Mouse (Mus musculus) liver, embryonic 16.5 days (tissue): ENCODE measurements around the gene Bach1. TPM values are rescaled to one million over a fixed set of nuclear protein-coding genes. Genes with fewer than 3 reads are reported as not detected.
A peak's percentile ranks its signal among the peaks of the same experiment; 100 is the strongest.

Experiments
- ATAC-seq: fragments of 200-750 bp; cut with Nextera tagmentation; 2 replicates; pipeline ENCODE4 v1.8.0; 2017; ENCODE audit warnings: low read depth, mild to moderate bottlenecking, moderate number of reproducible peaks, moderate library complexity
- H3K27ac ChIP-seq: fragments of 300-500 bp; sonication (generic); 2 replicates; pipeline ENCODE4 v1.5.1; 2014; ENCODE audit warnings: mild to moderate bottlenecking, low read length
- H3K27me3 ChIP-seq: fragments of 300-500 bp; sonication (generic); 2 replicates; pipeline ENCODE4 v1.6.1; 2014; ENCODE audit warnings: low read depth, low read length, mixed read lengths; ENCODE audit not compliant: control insufficient read depth, insufficient read depth
- H3K36me3 ChIP-seq: fragments of 300-500 bp; sonication (generic); 2 replicates; pipeline ENCODE4 v1.6.1; 2014; ENCODE audit warnings: mild to moderate bottlenecking; ENCODE audit not compliant: control insufficient read depth, insufficient read depth
- H3K4me1 ChIP-seq: fragments of 300-500 bp; sonication (generic); 2 replicates; pipeline ENCODE4 v1.6.1; 2014; ENCODE audit warnings: low read depth, low read length, mixed read lengths; ENCODE audit not compliant: control insufficient read depth
- H3K4me2 ChIP-seq: fragments of 300-500 bp; sonication (generic); 2 replicates; pipeline ENCODE4 v1.6.1; 2014; ENCODE audit warnings: low read depth, low read length, mixed read lengths
- H3K4me3 ChIP-seq: fragments of 300-500 bp; sonication (generic); 2 replicates; pipeline ENCODE4 v1.5.1; 2014; ENCODE audit warnings: low read depth, mild to moderate bottlenecking, low read length
- H3K9ac ChIP-seq: fragments of 300-500 bp; sonication (generic); 2 replicates; pipeline ENCODE4 v1.6.1; 2014; ENCODE audit warnings: low read depth, low read length
- H3K9me3 ChIP-seq: fragments of 300-500 bp; sonication (generic); replicated peaks from 2 replicates; pipeline ENCODE4 v1.6.1; 2016; ENCODE audit warnings: low read length; ENCODE audit not compliant: control insufficient read depth
- WGBS: fragments of 180-500 bp; shearing (Covaris S2); extraction: QIAGEN DNeasy Blood & Tissue Kit; methylation state at CpG from one replicate; pipeline ENCODE4 v1.1.7; 2014; ENCODE audit not compliant: insufficient replicate concordance; 5-methylcytosine and 5-hydroxymethylcytosine counted together
- polyA plus RNA-seq: library from polyadenylated mRNA; unstranded; fragments of >200 nt; fragmentation: Nextera tagmentation; extraction: Ambion mirVana; gene quantifications from 2 replicates; pipeline ENCODE4 v1.2.1, GENCODE M21; 2015

The Bach1 gene
- polyA plus RNA-seq, 1 experiment from 2014 or later, result 5.8 TPM

- no peak overlapping the region for H3K27ac ChIP-seq
- no peak overlapping the region for H3K9ac ChIP-seq
- H3K36me3 ChIP-seq, result no peaks in the 10 kb centered on the region
- no peak for ATAC-seq
- no peaks in the 10 kb centered on the region for H3K9me3 ChIP-seq
- 19% methylated on average over 8 of the region's 8 CpGs for WGBS
- H3K4me3 ChIP-seq, result no peak overlapping the region
- no peaks in the 10 kb centered on the region for H3K4me1 ChIP-seq
- H3K4me2 ChIP-seq, result peak overlapping the region; percentile 26; the same call in 1 of the 2 replicates
- no peaks in the 10 kb centered on the region for H3K27me3 ChIP-seq
Observed at GRCm38 (mm10) chr16:87661636-87662035, 37.1 kb upstream of the Bach1 start.

GRCm38 (mm10) chr16:87662528-87662927 is 36.2 kb upstream of the Bach1 start:
- WGBS, result 62% methylated on average over 2 of the region's 2 CpGs
- Histone ChIP-seq H3K4me2 (no peak overlapping the region), H3K9ac (no peak overlapping the region), H3K27me3 (no peaks in the 10 kb centered on the region), H3K27ac (no peak overlapping the region), H3K4me3 (no peak overlapping the region), H3K4me1 (no peaks in the 10 kb centered on the region), H3K36me3 (no peaks in the 10 kb centered on the region), H3K9me3 (no peaks in the 10 kb centered on the region)
- no peak for ATAC-seq

- ATAC-seq, result no peak
- H3K4me1 ChIP-seq, result no peaks in the 10 kb centered on the region
- 9% methylated on average over 6 of the region's 6 CpGs for WGBS
- no peaks in the 10 kb centered on the region for H3K9me3 ChIP-seq
- no peak overlapping the region for H3K27ac ChIP-seq
- no peaks in the 10 kb centered on the region for H3K27me3 ChIP-seq
- H3K4me2 ChIP-seq, result no peak overlapping the region
- H3K4me3 ChIP-seq, result no peak overlapping the region
- no peaks in the 10 kb centered on the region for H3K36me3 ChIP-seq
- no peak overlapping the region for H3K9ac ChIP-seq
Observed at GRCm38 (mm10) chr16:87663890-87664289, 34.9 kb upstream of the Bach1 start.

- 72% methylated on average over 9 of the region's 9 CpGs for WGBS
- no peak overlapping the region for H3K27ac ChIP-seq
- no peak for ATAC-seq
- H3K4me1 ChIP-seq, result no peaks in the 10 kb centered on the region
- H3K4me2 ChIP-seq, result no peak overlapping the region
- H3K9me3 ChIP-seq, result no peaks in the 10 kb centered on the region
- H3K4me3 ChIP-seq, result no peak overlapping the region
- H3K27me3 ChIP-seq, result no peaks in the 10 kb centered on the region
- no peaks in the 10 kb centered on the region for H3K36me3 ChIP-seq
- no peak overlapping the region for H3K9ac ChIP-seq
Observed at GRCm38 (mm10) chr16:87665246-87665645, 33.5 kb upstream of the Bach1 start.

GRCm38 (mm10) chr16:87665752-87666619 is 32.8 kb upstream of the Bach1 start:
- no peaks in the 10 kb centered on the region for H3K27me3 ChIP-seq
- H3K27ac ChIP-seq, result no peak overlapping the region
- WGBS, result 71% methylated on average over 19 of the region's 19 CpGs
- H3K9me3 ChIP-seq, result no peaks in the 10 kb centered on the region
- ATAC-seq, result no peak
- H3K4me1 ChIP-seq, result no peaks in the 10 kb centered on the region
- H3K36me3 ChIP-seq, result no peaks in the 10 kb centered on the region
- H3K4me3 ChIP-seq, result no peak overlapping the region
- no peak overlapping the region for H3K4me2 ChIP-seq
- H3K9ac ChIP-seq, result no peak overlapping the region

GRCm38 (mm10) chr16:87666620-87667004 is 32.1 kb upstream of the Bach1 start:
- H3K4me1 ChIP-seq, result no peaks in the 10 kb centered on the region
- H3K4me2 ChIP-seq, result no peak overlapping the region
- no peaks in the 10 kb centered on the region for H3K9me3 ChIP-seq
- no peak overlapping the region for H3K9ac ChIP-seq
- 57% methylated on average over 4 of the region's 4 CpGs for WGBS
- H3K27me3 ChIP-seq, result no peaks in the 10 kb centered on the region
- no peak for ATAC-seq
- H3K27ac ChIP-seq, result no peak overlapping the region
- H3K4me3 ChIP-seq, result no peak overlapping the region
- no peaks in the 10 kb centered on the region for H3K36me3 ChIP-seq

GRCm38 (mm10) chr16:87668002-87668401 is 30.7 kb upstream of the Bach1 start:
- no peaks in the 10 kb centered on the region for H3K9me3 ChIP-seq
- no peak overlapping the region for H3K4me3 ChIP-seq
- H3K4me2 ChIP-seq, result no peak overlapping the region
- H3K4me1 ChIP-seq, result no peaks in the 10 kb centered on the region
- H3K36me3 ChIP-seq, result no peaks in the 10 kb centered on the region
- H3K27me3 ChIP-seq, result no peaks in the 10 kb centered on the region
- no peak overlapping the region for H3K27ac ChIP-seq
- WGBS, result 76% methylated on average over 6 of the region's 6 CpGs
- ATAC-seq, result no peak
- no peak overlapping the region for H3K9ac ChIP-seq

GRCm38 (mm10) chr16:87670091-87670820 is 28.5 kb upstream of the Bach1 start:
- Histone ChIP-seq H3K9me3 (no peaks in the 10 kb centered on the region), H3K4me2 (no peak overlapping the region), H3K4me1 (no peaks in the 10 kb centered on the region), H3K4me3 (no peak overlapping the region), H3K27ac (no peak overlapping the region), H3K36me3 (no peaks in the 10 kb centered on the region), H3K9ac (no peak overlapping the region), H3K27me3 (no peaks in the 10 kb centered on the region)
- no peak for ATAC-seq
- 71% methylated on average over 8 of the region's 8 CpGs for WGBS

- H3K9me3 ChIP-seq, result no peaks in the 10 kb centered on the region
- no peaks in the 10 kb centered on the region for H3K27me3 ChIP-seq
- H3K36me3 ChIP-seq, result no peaks in the 10 kb centered on the region
- H3K4me3 ChIP-seq, result no peak overlapping the region
- H3K27ac ChIP-seq, result no peak overlapping the region
- no peaks in the 10 kb centered on the region for H3K4me1 ChIP-seq
- H3K9ac ChIP-seq, result no peak overlapping the region
- 78% methylated on average over 9 of the region's 9 CpGs for WGBS
- ATAC-seq, result no peak
- no peak overlapping the region for H3K4me2 ChIP-seq
Observed at GRCm38 (mm10) chr16:87670821-87671165, 28.0 kb upstream of the Bach1 start.
